Mouse (Mus musculus) neural tube, embryonic 14.5 days (tissue): ENCODE measurements around the gene Xrcc1. TPM values are rescaled to one million over a fixed set of nuclear protein-coding genes. Genes with fewer than 3 reads are reported as not detected.
"Not testable (repeated sequence)": the region's sequence is repeated elsewhere in the genome, so short reads cannot be mapped to it uniquely, and the experiment has no call there.

Source experiments
- ATAC-seq: fragments of 200-750 bp; cut with Nextera tagmentation; 2 replicates; pipeline ENCODE4 v1.8.0; 2017; ENCODE audit warnings: low read depth, mild to moderate bottlenecking, moderate TSS enrichment, moderate library complexity
- H3K27ac ChIP-seq: fragments of 300-500 bp; sonication (generic); 2 replicates; pipeline ENCODE4 v1.5.1; 2014; ENCODE audit warnings: low read depth, mild to moderate bottlenecking, control low read depth, low read length, moderate library complexity, mixed read lengths
- H3K27me3 ChIP-seq: fragments of 300-500 bp; sonication (generic); 2 replicates; pipeline ENCODE4 v1.6.1; 2014; ENCODE audit warnings: low read length; ENCODE audit not compliant: control insufficient read depth, insufficient read depth
- H3K36me3 ChIP-seq: fragments of 300-500 bp; sonication (generic); 2 replicates; pipeline ENCODE4 v1.6.1; 2014; ENCODE audit warnings: low read length, mixed read lengths; ENCODE audit not compliant: control insufficient read depth, insufficient read depth
- H3K4me1 ChIP-seq: fragments of 300-500 bp; sonication (generic); 2 replicates; pipeline ENCODE4 v1.6.1; 2014; ENCODE audit warnings: low read length; ENCODE audit not compliant: control insufficient read depth, insufficient read depth
- H3K4me2 ChIP-seq: fragments of 300-500 bp; sonication (generic); 2 replicates; pipeline ENCODE4 v1.6.1; 2014; ENCODE audit warnings: mild to moderate bottlenecking, low read depth, low read length, control low read depth
- H3K4me3 ChIP-seq: fragments of 300-500 bp; sonication (generic); 2 replicates; pipeline ENCODE4 v1.5.1; 2014; ENCODE audit warnings: low read depth, low read length, control low read depth, mixed read lengths
- H3K9ac ChIP-seq: fragments of 300-500 bp; sonication (generic); replicated peaks from 2 replicates; pipeline ENCODE4 v1.6.1; 2014; ENCODE audit warnings: low read depth, mild to moderate bottlenecking, control low read depth, low read length, mixed read lengths
- H3K9me3 ChIP-seq: fragments of 300-500 bp; sonication (generic); 2 replicates; pipeline ENCODE4 v1.6.1; 2016; ENCODE audit warnings: low read length; ENCODE audit not compliant: control insufficient read depth
- WGBS: fragments of 180-500 bp; shearing (Covaris S2); extraction: QIAGEN DNeasy Blood & Tissue Kit; methylation state at CpG from one replicate; pipeline ENCODE4 v1.1.7; 2014; 5-methylcytosine and 5-hydroxymethylcytosine counted together
- polyA plus RNA-seq: library from polyadenylated mRNA; unstranded; fragments of >200 nt; fragmentation: Nextera tagmentation; extraction: Ambion mirVana; gene quantifications from 2 replicates; pipeline ENCODE4 v1.2.1, GENCODE M21; 2014

The Xrcc1 gene
- polyA plus RNA-seq, 1 experiment from 2014 or later = 54.1 TPM

DNA sequence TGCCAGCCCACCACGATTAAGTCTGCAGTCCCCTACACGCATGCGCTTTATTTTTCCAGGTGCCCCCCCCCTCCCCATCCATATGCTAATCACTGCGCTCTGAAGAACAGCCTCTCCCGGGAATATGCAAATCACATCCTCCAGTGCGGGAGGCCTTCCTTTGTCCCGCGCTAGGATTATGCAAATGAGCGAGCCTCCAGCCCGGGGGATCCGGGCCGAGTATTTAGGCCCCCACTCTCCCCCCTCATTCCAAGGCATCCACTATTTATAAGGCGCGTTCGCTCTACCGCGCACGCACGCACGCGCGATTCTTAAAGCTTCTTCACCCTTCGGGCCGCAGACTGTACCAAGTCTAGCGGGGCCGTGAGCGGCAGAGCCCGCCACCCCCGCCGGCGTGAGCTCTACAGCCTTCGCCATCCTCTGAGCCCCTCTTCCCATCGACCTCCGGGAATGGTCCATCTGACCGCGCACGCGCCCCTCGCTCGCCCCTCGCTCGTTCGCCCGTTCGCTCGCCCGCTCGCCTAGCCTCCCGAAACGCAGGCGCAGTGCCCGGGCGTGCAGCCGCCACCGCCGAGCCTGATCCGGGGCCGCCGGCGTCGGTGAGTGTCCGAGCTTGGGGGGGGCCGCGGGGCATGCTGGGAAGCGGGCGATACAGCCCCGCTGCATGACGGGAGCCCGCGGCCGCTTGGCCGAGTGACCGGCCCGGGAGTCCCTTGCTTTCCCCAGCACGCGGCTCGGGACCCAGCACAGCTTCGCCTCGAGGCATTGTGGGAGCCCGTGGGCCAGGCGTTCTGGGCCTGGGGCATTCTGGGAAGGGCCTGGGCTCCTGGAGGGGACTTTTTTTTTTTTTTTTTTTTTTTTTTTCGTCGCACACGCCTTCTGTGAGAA is 39.0 kb upstream of the Xrcc1 start, which contains the start of gene Zfp428:
Gene Zfp428 (plus strand): TSS at position 169 of the 888 bp plus-strand sequence.
- Histone ChIP-seq H3K9me3 (no peaks in the 10 kb centered on the region), H3K9ac (peak within 1 kb of the TSS; percentile 89), H3K4me1 (peaks cover 25% of the 10 kb centered on the region), H3K27me3 (no peaks in the 10 kb centered on the region), H3K27ac (peak within 1 kb of the TSS; percentile 99), H3K4me2 (peak within 1 kb of the TSS; percentile 66), H3K36me3 (peaks cover 7% of the 10 kb centered on the region; the same call in 1 of the 2 replicates), H3K4me3 (peak within 1 kb of the TSS; percentile 72)
- under 1% methylated on average over 83 of the region's 84 CpGs for WGBS
- ATAC-seq = peak; percentile 92

DNA sequence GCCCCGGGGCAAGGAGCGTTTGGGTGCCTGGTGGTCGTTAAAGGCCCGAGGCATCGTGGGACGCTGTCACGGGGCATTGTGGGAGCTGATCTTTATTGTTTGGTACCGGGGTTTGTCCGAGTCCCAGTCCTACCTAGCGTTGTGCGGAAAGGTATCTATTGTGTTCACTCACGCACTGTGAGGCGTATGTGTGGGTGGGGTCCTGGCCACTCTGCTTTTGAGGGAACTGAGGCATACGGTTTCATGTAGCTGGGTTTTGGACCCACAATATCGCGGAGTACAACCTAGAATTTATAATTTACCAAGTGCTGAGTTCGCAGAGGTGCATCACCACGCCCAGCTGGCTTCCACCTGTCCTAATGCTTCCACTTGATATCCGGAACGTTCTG is 38.4 kb upstream of the Xrcc1 start:
- WGBS = 2% methylated on average over 20 of the region's 20 CpGs

DNA sequence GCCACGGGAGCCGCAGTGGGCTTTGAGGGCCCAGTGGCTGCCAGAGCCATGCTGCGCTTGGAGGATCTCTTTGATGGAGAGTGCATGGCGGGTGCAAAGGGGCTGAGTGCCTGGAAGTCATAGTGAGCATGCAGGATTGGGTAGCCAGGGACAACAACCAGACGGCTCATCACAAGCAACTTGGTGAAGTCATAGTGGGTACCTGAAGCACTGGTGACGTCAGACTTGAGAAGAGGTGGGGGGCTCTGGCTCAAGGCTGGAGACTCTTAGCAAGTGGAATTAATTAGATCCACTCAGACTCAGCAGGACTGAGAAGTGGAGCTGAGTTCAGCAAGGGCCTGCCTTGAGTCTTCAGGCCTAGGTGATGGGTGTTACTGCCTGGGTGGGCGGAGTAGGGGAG is 33.7 kb upstream of the Xrcc1 start, which contains the start of gene AC161166.1:
Gene AC161166.1 (minus strand): TSS at position 101 of the 400 bp plus-strand sequence.
- H3K4me3 ChIP-seq = no peak within 1 kb of the TSS
- no peaks in the 10 kb centered on the region for H3K9me3 ChIP-seq
- H3K4me1 ChIP-seq = peaks cover 6% of the 10 kb centered on the region; the same call in 1 of the 2 replicates
- H3K36me3 ChIP-seq = peaks cover 37% of the 10 kb centered on the region
- no peak for ATAC-seq
- 97% methylated on average over 7 of the region's 7 CpGs for WGBS
- no peak within 1 kb of the TSS for H3K27ac ChIP-seq
- H3K9ac ChIP-seq = no peak within 1 kb of the TSS
- no peaks in the 10 kb centered on the region for H3K27me3 ChIP-seq
- no peak within 1 kb of the TSS for H3K4me2 ChIP-seq

More for the DNA sequence above, 38.4 kb upstream of the Xrcc1 start:
- Histone ChIP-seq H3K4me2 (peak overlapping the region; percentile 66), H3K36me3 (0 out of 2 replicates have a peak, but pooled peaks cover 5% of the 10 kb centered on the region), H3K9ac (peak overlapping the region; percentile 89), H3K27ac (peak overlapping the region; percentile 99), H3K4me3 (peak overlapping the region; percentile 72), H3K27me3 (no peaks in the 10 kb centered on the region), H3K4me1 (peaks cover 25% of the 10 kb centered on the region), H3K9me3 (no peaks in the 10 kb centered on the region)
- ATAC-seq = peak; percentile 25

DNA sequence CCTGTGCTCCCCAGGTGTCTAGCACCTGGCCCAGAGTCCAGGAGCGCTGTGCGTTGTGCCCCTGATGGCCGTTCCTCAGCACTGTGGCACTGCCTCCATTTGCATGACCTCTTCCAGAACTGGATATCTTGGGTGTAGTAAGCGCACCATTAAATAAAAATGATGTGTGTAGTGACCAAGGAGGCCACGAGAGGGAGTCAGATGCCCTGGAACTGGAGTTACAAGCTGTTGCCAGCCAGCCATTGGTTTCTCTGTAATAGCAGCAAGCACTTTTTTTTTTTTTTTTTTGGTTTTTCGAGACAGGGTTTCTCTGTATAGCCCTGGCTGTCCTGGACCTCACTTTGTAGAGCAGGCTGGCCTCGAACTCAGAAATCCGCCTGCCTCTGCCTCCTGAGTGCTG is 29.8 kb upstream of the Xrcc1 start:
- WGBS = 68% methylated on average over 8 of the region's 8 CpGs
- peak; percentile 29; the same call in 1 of the 2 replicates for ATAC-seq

DNA sequence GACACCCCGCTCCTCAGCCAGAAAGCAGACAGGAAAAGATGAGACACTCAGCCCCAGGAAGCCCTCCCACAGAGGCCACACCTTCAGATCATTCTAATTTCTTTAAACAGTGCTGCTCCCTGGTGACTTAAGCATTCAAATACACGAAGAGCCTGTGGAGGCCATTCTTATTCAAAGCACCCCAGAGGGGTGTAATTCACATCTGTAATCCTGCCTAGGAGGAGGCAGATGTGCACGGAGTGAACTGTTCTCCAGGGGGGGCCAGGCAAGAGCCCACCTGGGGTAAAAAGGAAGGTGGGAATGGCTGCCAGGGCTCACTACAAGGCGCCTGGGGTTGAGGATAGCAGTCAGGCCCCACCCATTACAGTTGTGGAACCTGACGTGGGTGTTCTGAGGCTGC is 29.0 kb upstream of the Xrcc1 start:
- H3K27ac ChIP-seq = no peak overlapping the region
- WGBS = 32% methylated on average over 5 of the region's 5 CpGs

More for the DNA sequence above, 29.8 kb upstream of the Xrcc1 start:
- H3K27me3 ChIP-seq, H3K4me2 ChIP-seq, H3K9ac ChIP-seq, H3K4me1 ChIP-seq, H3K4me3 ChIP-seq, H3K27ac ChIP-seq, H3K9me3 ChIP-seq: not testable (repeated sequence)
- peaks cover 32% of the 10 kb centered on the region for H3K36me3 ChIP-seq

DNA sequence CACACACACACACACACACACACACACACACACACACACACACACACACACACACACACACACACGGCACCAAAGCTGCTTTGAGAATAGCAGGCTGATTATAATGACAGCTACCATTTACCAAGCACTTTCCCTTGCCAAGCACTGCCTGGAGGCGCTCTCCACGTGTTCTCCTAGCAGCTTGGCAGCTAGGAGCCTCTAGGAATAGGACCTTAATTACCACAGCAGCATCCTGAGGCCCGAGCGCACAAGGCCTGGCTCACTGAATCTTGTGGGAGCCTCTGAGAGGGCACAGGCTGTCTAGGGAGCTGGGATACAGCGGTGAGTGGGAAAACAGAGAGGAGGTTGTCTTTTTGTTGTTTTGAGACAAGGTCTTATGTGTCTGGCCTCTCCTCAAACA is 28.4 kb upstream of the Xrcc1 start:
- no peaks in the 10 kb centered on the region for H3K4me1 ChIP-seq
- no peak overlapping the region for H3K4me2 ChIP-seq
- peak overlapping the region; percentile 28; the same call in 1 of the 2 replicates for H3K27ac ChIP-seq
- peaks cover 32% of the 10 kb centered on the region for H3K36me3 ChIP-seq
- H3K4me3 ChIP-seq = no peak overlapping the region
- ATAC-seq = no peak
- no peaks in the 10 kb centered on the region for H3K9me3 ChIP-seq
- no peak overlapping the region for H3K9ac ChIP-seq
- H3K27me3 ChIP-seq = no peaks in the 10 kb centered on the region
- 47% methylated on average over 6 of the region's 6 CpGs for WGBS

More for the DNA sequence above, 29.0 kb upstream of the Xrcc1 start:
- Histone ChIP-seq H3K9me3 (no peaks in the 10 kb centered on the region), H3K4me2 (no peak overlapping the region), H3K4me1 (no peaks in the 10 kb centered on the region), H3K36me3 (peaks cover 32% of the 10 kb centered on the region), H3K27me3 (no peaks in the 10 kb centered on the region), H3K9ac (no peak overlapping the region), H3K4me3 (no peak overlapping the region)
- ATAC-seq = no peak

DNA sequence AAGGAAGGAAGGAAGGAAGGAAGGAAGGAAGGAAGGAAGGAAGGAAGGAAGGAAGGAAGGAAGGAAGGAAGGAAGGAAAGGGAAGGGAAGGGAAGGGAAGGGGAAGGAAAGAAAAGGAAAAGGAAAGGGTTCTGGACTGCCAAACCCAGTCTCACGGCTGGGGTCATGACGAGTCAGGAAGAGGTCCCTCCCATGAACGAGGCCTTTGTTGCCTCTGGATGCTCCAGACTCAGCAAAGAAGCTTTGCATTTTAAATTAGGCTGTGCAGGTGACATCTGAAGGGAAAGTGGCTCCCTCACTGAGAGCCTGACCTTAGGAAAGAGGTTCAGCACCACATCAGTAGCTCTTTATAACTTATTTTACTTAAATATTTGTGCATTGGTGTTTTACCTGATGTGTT is 27.0 kb upstream of the Xrcc1 start:
- Histone ChIP-seq H3K27ac (no peak overlapping the region), H3K4me2 (no peak overlapping the region), H3K9me3 (no peaks in the 10 kb centered on the region), H3K36me3 (peaks cover 27% of the 10 kb centered on the region), H3K4me3 (no peak overlapping the region), H3K9ac (no peak overlapping the region), H3K4me1 (no peaks in the 10 kb centered on the region), H3K27me3 (no peaks in the 10 kb centered on the region)
- ATAC-seq = no peak
- 58% methylated on average over 3 of the region's 3 CpGs for WGBS

DNA sequence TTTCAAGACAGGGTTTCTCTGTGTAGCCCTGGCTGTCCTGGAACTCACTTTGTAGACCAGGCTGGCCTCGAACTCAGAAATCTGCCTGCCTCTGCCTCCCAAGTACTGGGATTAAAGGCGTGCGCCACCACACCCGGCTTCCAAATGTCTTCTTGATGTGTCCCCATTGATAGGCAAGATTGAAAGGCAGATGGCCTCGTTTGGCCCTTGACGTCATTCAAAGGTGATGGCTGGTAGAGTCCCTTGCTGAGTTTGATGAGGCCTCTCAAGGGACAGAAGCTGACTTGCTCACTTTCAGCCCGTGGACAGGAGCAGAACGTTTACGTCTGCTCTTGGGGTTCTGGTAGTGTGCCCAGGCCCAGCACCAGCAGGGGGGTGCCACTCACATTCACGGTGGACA is 26.0 kb upstream of the Xrcc1 start:
- ATAC-seq, H3K4me2 ChIP-seq, H3K27me3 ChIP-seq, H3K4me1 ChIP-seq, H3K9ac ChIP-seq, H3K27ac ChIP-seq, H3K9me3 ChIP-seq, H3K4me3 ChIP-seq: not testable (repeated sequence)
- WGBS = 87% methylated on average over 9 of the region's 10 CpGs
- H3K36me3 ChIP-seq = peaks cover 18% of the 10 kb centered on the region

DNA sequence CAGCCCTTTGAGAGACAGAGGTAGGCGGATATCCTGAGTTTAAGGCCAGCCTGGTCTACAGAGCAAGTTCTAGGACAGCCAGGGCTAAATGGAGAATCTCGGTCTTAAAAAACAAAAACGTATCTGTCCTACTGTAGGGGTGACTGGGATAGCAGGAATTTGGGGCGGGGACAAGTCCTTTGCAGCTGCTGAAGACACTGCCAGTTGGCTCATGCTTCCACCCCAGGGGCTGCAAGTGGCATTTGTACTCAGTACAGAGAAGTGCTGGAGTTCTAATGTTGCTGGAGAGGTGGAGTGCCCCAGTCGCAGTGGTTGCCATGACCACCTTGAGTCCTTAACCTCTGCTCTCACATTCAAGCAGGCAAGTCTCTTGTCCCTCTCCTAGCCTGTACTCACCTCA is 23.3 kb upstream of the Xrcc1 start:
- H3K27me3 ChIP-seq = no peaks in the 10 kb centered on the region

More for the DNA sequence above, 23.3 kb upstream of the Xrcc1 start:
- Histone ChIP-seq H3K9me3 (no peaks in the 10 kb centered on the region), H3K9ac (no peak overlapping the region), H3K27ac (no peak overlapping the region), H3K4me3 (no peak overlapping the region), H3K4me1 (no peaks in the 10 kb centered on the region), H3K36me3 (no peaks in the 10 kb centered on the region), H3K4me2 (no peak overlapping the region)
- ATAC-seq = no peak
- WGBS = 62% methylated on average over 5 of the region's 5 CpGs
